Mouse (Mus musculus) heart, adult 2 months (tissue): ENCODE measurements at regions not wholly inside any gene's neighbourhood (a gene's known extent, or its start where the extent isn't known, plus 50 kb on each side); places are given as distances from the start of the nearest gene placed in this dataset.

ENCODE experiments used
- CTCF ChIP-seq: fragments of 200-600 bp; IDR thresholded peaks from 2 replicates; pipeline ENCODE4 v1.8.1; 2022; ENCODE audit warnings: antibody characterized with exemption, mild to moderate bottlenecking, moderate library complexity
- EP300 ChIP-seq: fragments of 200-500 bp; IDR thresholded peaks from 2 replicates; pipeline ENCODE4 v1.6.1; 2011; ENCODE audit warnings: low read depth, low read length, control low read depth; ENCODE audit not compliant: insufficient read depth
- POLR2A ChIP-seq: fragments of 200-500 bp; IDR thresholded peaks from 2 replicates; pipeline ENCODE4 v1.6.1; 2011; ENCODE audit warnings: mild to moderate bottlenecking, low read depth, low read length, control low read depth; ENCODE audit not compliant: insufficient read depth

DNA sequence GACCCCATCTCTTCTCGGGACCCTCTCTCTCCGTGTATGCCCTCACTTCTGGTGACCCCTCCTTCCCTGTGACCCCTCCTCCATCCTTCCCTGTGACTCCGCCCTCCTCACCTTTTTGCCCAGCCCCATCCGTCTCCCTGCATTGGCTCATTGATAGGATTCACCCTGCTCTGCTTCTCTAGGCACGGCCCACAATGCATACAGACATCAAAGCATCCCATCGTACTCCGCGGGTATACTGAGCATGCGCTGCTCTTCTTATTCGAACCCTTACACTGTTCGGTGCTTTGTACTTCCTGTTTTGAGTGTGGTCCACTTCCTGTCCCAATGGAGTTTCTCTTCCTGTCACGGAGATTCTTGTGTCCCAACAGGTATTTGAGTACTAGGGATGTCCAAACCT is 504.8 kb downstream of the Tbc1d22a start:
- TF ChIP-seq CTCF: no peak
- TF ChIP-seq POLR2A: no peak
- no peak for TF ChIP-seq EP300
